In genomic region chr8:72257171-72257901, GRCm38 (mm10) we compare ENCODE assay signal across 9 mouse cellular contexts. TPM values are rescaled to one million over a fixed set of nuclear protein-coding genes. Genes with fewer than 3 reads are reported as not detected.
DNase-seq lines count a peak whose midpoint lies in the region; TF ChIP-seq lines count a peak whose summit lies in the region.
"Had no signal": no experiment of that assay in that cellular context is flagged by ENCODE, and none has a peak within 500 bp of the region (broad histone marks: within the 10 kb centered on the region; RNA-seq: fewer than 3 reads in every experiment).

No protein-coding gene starts in this region.

- peak; percentile 48 for DNase-seq in gastrocnemius, adult 2 months
- DNase-seq in gastrocnemius, adult 18-20 months (ENCODE audit: low spot score) = no peak
- peak; percentile 26 for DNase-seq in urinary bladder, postnatal 14 days (ENCODE audit: low spot score)
- no peak for DNase-seq in urinary bladder, adult 2 months (ENCODE audit: low spot score)
- DNase-seq in heart, postnatal 10 days = peak; percentile 63 to 76
- DNase-seq in lung, postnatal 10 days = peak; percentile 70
- peak; percentile 22 for DNase-seq in right cerebral cortex, postnatal 25 days
- no peak for DNase-seq in gastrocnemius, postnatal 25 days

- no peak overlapping the region for H3K4me3 ChIP-seq in gastrocnemius, adult 2 months

- peak; percentile 54 for TF ChIP-seq CTCF in gastrocnemius, adult 2 months (IDR thresholded peaks at IDR 0.05)

- H3K27ac ChIP-seq in gastrocnemius, adult 2 months = no peak overlapping the region

- intact Hi-C loops in gastrocnemius, adult 2 months (cut with DNase I) = no loop called here
- intact Hi-C loops in heart, postnatal 10 days (cut with DNase I) = loop anchor here (1.0 kb wide), 1 partner anchor 80 kb away; no protein-coding TSS in a partner anchor

RNA-seq across cellular contexts. Expression of gene Ap1m1, which starts 17.5 kb away (rescaled TPM):
- 10 to 100 TPM; 25.8 to 26.0 TPM for total RNA-seq in gastrocnemius, adult 2 months (2021)
- 10 to 100 TPM; 20.9 to 21.8 TPM for total RNA-seq in gastrocnemius, adult 18-20 months (2021)
- 75.1 TPM in 2 replicates for polyA plus RNA-seq in urinary bladder, adult 2 months (2012; rRNA removed)
- 10 to 100 TPM; 62.3 to 66.6 TPM for total RNA-seq in heart, postnatal 10 days (2021)
- 10 to 100 TPM; 21.0 to 22.2 TPM for total RNA-seq in gastrocnemius, postnatal 25 days (2021)

RNA-seq across cellular contexts. Expression of gene Fam32a, which starts 37.8 kb away (rescaled TPM):
- 1 to 10 TPM; 7.8 to 9.5 TPM for total RNA-seq in gastrocnemius, adult 2 months (2021)
- 1 to 10 TPM; 7.3 to 9.4 TPM for total RNA-seq in gastrocnemius, adult 18-20 months (2021)
- polyA plus RNA-seq in urinary bladder, adult 2 months (2012; rRNA removed) = 70.7 and 77.4 TPM in 2 replicates
- 10 to 100 TPM; 24.9 to 27.5 TPM for total RNA-seq in heart, postnatal 10 days (2021)
- 10 to 100 TPM in 1 of 2 experiments, 1 to 10 TPM in 1; 8.8 to 11.9 TPM for total RNA-seq in gastrocnemius, postnatal 25 days (2021)

RNA-seq across cellular contexts. Expression of gene Gm11034, which starts 43.9 kb away (rescaled TPM):
- not detected for total RNA-seq in gastrocnemius, adult 2 months (2021)
- not detected for total RNA-seq in gastrocnemius, adult 18-20 months (2021)
- not detected in 2 replicates for polyA plus RNA-seq in urinary bladder, adult 2 months (2012; rRNA removed)
- total RNA-seq in heart, postnatal 10 days (2021) = not detected
- total RNA-seq in gastrocnemius, postnatal 25 days (2021) = not detected
- polyA plus RNA-seq: gonadal fat pad, adult 2 months had no signal

RNA-seq across cellular contexts. Expression of gene Cib3, which starts 44.7 kb away (rescaled TPM):
- not detected for total RNA-seq in gastrocnemius, adult 2 months (2021)
- not detected for total RNA-seq in gastrocnemius, adult 18-20 months (2021)
- polyA plus RNA-seq in urinary bladder, adult 2 months (2012; rRNA removed) = 0.04 and 0.11 TPM in 2 replicates
- total RNA-seq in heart, postnatal 10 days (2021) = not detected
- total RNA-seq in gastrocnemius, postnatal 25 days (2021) = not detected

RNA-seq across cellular contexts. Expression of gene Gm10282, which starts 47.7 kb away (rescaled TPM):
- total RNA-seq in gastrocnemius, adult 2 months (2021) = 1 to 10 TPM; 2.8 to 4.8 TPM
- 1 to 10 TPM; 1.8 to 3.4 TPM for total RNA-seq in gastrocnemius, adult 18-20 months (2021)
- 6.2 and 8.5 TPM in 2 replicates for polyA plus RNA-seq in urinary bladder, adult 2 months (2012; rRNA removed)
- total RNA-seq in heart, postnatal 10 days (2021) = 10 to 100 TPM; 15.9 to 19.4 TPM
- 1 to 10 TPM; 2.0 to 3.7 TPM for total RNA-seq in gastrocnemius, postnatal 25 days (2021)

Comparison
In these comparisons a context has a peak if more than half of its experiments do, and no peak if none do; other contexts are left out.
1. DNase-seq: peak in gastrocnemius, adult 2 months (single experiment), urinary bladder, postnatal 14 days (single experiment), heart, postnatal 10 days (2 of 2), lung, postnatal 10 days (single experiment) and right cerebral cortex, postnatal 25 days (single experiment); none in gastrocnemius, adult 18-20 months (single experiment), urinary bladder, adult 2 months (single experiment) and gastrocnemius, postnatal 25 days (single experiment).